Mouse (Mus musculus) small intestine, adult 2 months (tissue): ENCODE results near the gene Rad21l.

Experiments used
- CTCF ChIP-seq: fragments of 200-500 bp; IDR thresholded peaks from 2 replicates; pipeline ENCODE4 v1.5.1; 2012; ENCODE audit warnings: low read depth, mild to moderate bottlenecking, control low read depth, inconsistent platforms, low read length, moderate library complexity, mixed read lengths; ENCODE audit not compliant: insufficient replicate concordance, insufficient read length; ENCODE audit errors: extremely low read depth
- POLR2A ChIP-seq: fragments of 200-500 bp; IDR thresholded peaks from 2 replicates; pipeline ENCODE4 v1.6.1; 2012; ENCODE audit warnings: low read depth, mild to moderate bottlenecking, control low read depth, inconsistent platforms, low read length, moderate library complexity

- TF ChIP-seq CTCF = no peak
- no peak for TF ChIP-seq POLR2A
Measured at GRCm38 (mm10) chr2:151603630-151604029, 64.7 kb downstream of the Rad21l start.
